Mouse (Mus musculus) embryonic fibroblast, embryonic 13.5 days (primary cell): ENCODE measurements around the gene Tmem237.

Experiments used
- CTCF ChIP-seq: IDR thresholded peaks from 2 replicates; pipeline ENCODE4 v1.5.1; 2011; ENCODE audit warnings: mild to moderate bottlenecking, control low read depth, low read length, moderate library complexity, borderline replicate concordance; ENCODE audit not compliant: insufficient read depth
- POLR2A ChIP-seq: IDR thresholded peaks from 2 replicates; pipeline ENCODE4 v1.6.1; 2011; ENCODE audit warnings: low read depth, mild to moderate bottlenecking, control low read depth, low read length, moderate library complexity

GRCm38 (mm10) chr1:59167654-59168425 is 47.6 kb upstream of the Tmem237 start:
- no peak for TF ChIP-seq POLR2A
- TF ChIP-seq CTCF, result no peak
